Mouse (Mus musculus): ENCODE measurements around the gene B830017H08Rik. TPM values are rescaled to one million over a fixed set of nuclear protein-coding genes. Genes with fewer than 3 reads are reported as not detected.

Gene B830017H08Rik
- total RNA-seq, 2 experiments from 2014 or later, result 2.9 to 4.6 TPM

Other genes starting within 250 kb of the B830017H08Rik start
- 100 to 1,000 TPM in 1 of 2 experiments, 10 to 100 TPM in 1; 89.6 to 101 TPM for gene Slc7a4, start 249.9 kb upstream of the B830017H08Rik start, total RNA-seq (2021)
- 10 to 100 TPM; 43.6 to 80.2 TPM for gene Smpd4, start 213.8 kb upstream of the B830017H08Rik start, total RNA-seq (2021)
- 10 to 100 TPM; 25.5 to 25.8 TPM for gene Ccdc74a, start 186.7 kb upstream of the B830017H08Rik start, total RNA-seq (2021)
- gene Med15, start 100.2 kb upstream of the B830017H08Rik start, total RNA-seq (2021), result 10 to 100 TPM; 63.3 to 90.2 TPM
- 100 to 1,000 TPM in 1 of 2 experiments, 10 to 100 TPM in 1; 92.5 to 110 TPM for gene Klhl22, start 73.5 kb upstream of the B830017H08Rik start, total RNA-seq (2021)
- 1 to 10 TPM; 3.4 to 3.8 TPM for gene Scarf2, start 35.8 kb upstream of the B830017H08Rik start, total RNA-seq (2021)
- gene Car15, start 5.2 kb downstream of the B830017H08Rik start, total RNA-seq (2021), result 10 to 100 TPM; 11.7 to 14.4 TPM
- gene Gm20518, start 58.5 kb downstream of the B830017H08Rik start, total RNA-seq (2021), result 1 to 10 TPM; 1.3 to 2.2 TPM
- gene Tssk1, start 61.1 kb downstream of the B830017H08Rik start, total RNA-seq (2021), result not detected
- 100 to 1,000 TPM in 1 of 2 experiments, 10 to 100 TPM in 1; 92.6 to 103 TPM for gene Dgcr2, start 65.4 kb downstream of the B830017H08Rik start, total RNA-seq (2021)
- gene Tssk2, start 65.5 kb downstream of the B830017H08Rik start, total RNA-seq (2021), result not detected
- 10 to 100 TPM; 26.1 to 31.1 TPM for gene Ess2, start 78.2 kb downstream of the B830017H08Rik start, total RNA-seq (2021)
- not detected for gene Gsc2, start 81.9 kb downstream of the B830017H08Rik start, total RNA-seq (2021)
- 10 to 100 TPM; 38.5 to 44.9 TPM for gene Slc25a1, start 95.1 kb downstream of the B830017H08Rik start, total RNA-seq (2021)
- gene Vpreb2, start 147.3 kb downstream of the B830017H08Rik start, total RNA-seq (2021), result not detected
- 100 to 1,000 TPM in 1 of 2 experiments, 10 to 100 TPM in 1; 86.3 to 105 TPM for gene Dgcr6, start 219.7 kb downstream of the B830017H08Rik start, total RNA-seq (2021)